Mouse (Mus musculus) gastrocnemius, adult 8-10 months (tissue): ENCODE results near the gene Elane. TPM values are rescaled to one million over a fixed set of nuclear protein-coding genes. Genes with fewer than 3 reads are reported as not detected.
A peak's percentile ranks its signal among the peaks of the same experiment; 100 is the strongest.

ENCODE experiments used
- DNase-seq, 2 experiments: peaks; one replicate each; pipeline ENCODE4 v3.0.0; 2022; ENCODE audit warnings: low spot score in 2 of 2
- total RNA-seq, 4 experiments: library from RNA; stranded (reverse); gene quantifications; 2 replicates each; pipeline ENCODE4 v1.2.4; 2022

The Elane gene
- total RNA-seq, 4 experiments from 2014 or later = not detected

DNA sequence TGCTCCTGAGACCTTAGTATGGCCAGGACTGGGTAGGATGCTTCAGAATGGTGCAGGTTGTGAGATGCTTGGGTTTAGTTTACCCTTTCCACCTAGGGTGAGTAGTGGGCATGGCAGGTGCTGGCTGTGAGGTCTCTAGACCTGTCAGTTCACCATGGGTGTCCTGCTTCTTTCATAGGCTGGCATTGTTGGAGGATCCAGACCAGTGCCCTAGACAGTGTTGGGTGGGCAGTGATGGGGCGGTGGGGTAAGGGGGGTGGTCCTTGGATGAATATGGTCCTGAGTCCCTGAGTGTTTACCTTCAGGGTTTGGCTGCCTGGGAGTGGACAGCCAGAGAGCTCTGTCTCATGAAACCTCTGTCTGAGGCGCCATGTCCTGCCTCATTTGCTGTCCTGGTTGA lies 28.2 kb upstream of the Elane start:
- no peak for DNase-seq

DNA sequence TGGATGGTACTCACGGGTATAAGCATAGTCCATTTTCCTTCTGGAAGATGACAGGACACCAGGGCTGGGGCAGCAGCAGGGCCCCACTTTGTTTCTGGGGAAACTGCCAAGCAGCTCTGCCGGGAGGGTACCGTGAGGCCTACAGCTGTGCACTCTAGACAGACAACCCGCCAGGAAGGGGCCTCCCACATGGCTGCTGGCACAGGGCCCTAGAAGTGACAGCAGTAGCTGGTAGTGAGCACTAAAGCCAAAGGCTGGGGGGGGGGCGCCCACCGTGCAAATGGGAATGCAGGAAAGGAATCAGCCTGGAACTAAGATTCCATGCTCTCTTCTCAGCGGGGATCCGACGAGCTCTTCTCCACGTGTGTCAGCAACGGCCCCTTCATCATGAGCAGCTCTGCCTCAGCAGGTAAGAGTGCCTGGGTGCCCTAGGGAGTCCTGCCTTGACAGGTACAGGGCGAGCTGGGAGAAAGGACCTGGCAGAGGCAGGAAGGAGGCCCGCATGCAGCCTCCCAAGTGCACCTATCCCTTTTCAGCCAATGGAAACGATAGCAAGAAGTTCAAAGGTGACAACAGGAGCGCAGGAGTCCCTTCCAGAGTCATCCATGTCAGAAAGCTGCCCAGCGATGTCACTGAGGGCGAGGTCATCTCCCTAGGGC lies 27.5 kb upstream of the Elane start:
- no peak for DNase-seq

DNA sequence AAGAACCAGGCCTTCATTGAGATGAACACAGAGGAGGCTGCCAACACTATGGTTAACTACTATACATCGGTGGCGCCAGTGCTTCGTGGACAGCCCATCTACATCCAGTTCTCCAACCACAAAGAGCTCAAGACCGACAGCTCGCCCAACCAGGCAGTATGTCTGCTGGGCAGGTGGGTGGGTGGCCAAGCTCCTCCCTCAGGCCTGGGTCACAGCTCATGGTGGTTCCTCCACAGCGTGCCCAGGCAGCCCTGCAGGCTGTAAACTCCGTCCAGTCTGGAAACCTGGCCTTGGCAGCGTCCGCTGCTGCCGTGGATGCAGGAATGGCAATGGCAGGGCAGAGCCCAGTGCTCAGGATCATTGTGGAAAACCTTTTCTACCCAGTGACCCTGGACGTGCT lies 26.9 kb upstream of the Elane start:
- DNase-seq = no peak

DNA sequence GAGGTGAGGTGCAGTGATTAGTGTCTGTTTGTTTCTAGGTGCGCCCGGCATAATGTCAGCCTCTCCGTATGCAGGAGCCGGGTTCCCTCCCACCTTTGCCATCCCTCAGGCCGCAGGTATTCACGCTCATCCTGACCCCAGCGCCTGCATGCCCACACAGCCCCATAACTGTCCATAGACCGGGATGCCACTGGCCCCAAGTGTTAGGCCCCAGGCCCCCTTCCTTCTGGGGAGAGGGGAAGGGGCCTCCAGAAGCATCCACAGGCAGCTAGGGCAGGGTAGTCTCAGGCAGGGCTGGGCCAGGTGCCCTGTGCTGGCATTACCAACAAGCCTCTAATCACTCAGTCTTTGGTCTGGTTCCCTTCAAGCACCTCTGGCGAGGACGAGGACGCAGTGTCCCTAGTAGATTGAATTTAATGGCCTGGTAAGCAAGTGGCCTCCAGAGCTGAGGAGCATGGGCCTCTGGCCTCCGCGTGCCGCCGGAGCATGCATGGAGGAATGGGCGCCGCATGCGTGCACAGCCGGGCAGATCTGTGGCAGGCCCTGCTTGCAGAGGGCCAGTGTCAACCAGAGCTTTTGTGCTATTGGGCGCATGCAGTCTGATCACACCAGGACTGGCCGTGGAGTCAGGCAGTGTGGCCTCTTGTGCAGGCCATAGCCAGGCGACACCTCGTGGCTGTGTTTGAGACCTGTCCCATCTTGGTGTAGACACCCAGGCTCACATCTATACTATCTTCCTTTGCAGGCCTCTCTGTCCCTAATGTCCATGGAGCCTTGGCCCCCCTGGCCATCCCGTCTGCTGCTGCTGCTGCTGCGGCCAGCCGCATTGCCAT lies 25.8 kb upstream of the Elane start:
- no peak for DNase-seq

DNA sequence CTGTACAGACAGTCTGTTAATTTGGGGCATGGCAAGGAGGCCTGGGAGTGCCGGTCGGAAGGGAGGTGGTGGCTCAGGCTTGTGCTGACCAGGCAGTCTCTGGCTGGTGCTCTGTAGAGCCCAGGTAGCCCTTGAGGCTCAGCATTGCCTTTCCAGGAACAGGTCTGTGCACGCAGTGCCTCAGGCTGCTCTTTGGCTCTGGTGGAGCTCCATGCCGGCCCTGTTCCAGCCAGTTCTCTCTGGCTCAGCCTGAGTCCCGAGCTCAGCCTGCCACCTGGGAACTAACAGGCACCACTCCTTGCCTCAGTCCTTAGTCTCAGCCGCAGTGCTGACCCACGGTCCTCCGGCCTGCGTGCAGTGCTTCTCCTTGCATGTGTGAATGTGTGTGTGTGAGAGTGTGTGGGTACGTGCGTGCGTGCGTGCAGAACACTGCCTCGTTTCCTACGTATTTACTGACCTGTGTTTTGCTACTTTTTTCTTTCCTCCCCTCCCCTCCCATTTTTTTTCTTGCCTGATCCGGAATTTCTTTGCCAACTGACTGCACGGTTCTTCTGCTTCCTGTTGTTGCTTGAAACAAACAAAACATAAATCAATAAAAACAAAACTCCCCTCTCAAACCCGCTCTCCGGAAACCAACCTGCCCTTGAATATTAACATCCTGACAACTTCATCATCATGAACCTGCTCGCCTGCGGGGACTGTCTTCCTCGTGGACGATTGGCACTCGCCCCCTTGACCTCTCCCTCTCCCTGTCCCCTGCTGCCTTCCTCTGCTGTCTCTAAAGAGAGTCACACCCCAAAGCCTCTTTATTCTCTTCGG lies 24.6 kb upstream of the Elane start:
- no peak for DNase-seq

DNA sequence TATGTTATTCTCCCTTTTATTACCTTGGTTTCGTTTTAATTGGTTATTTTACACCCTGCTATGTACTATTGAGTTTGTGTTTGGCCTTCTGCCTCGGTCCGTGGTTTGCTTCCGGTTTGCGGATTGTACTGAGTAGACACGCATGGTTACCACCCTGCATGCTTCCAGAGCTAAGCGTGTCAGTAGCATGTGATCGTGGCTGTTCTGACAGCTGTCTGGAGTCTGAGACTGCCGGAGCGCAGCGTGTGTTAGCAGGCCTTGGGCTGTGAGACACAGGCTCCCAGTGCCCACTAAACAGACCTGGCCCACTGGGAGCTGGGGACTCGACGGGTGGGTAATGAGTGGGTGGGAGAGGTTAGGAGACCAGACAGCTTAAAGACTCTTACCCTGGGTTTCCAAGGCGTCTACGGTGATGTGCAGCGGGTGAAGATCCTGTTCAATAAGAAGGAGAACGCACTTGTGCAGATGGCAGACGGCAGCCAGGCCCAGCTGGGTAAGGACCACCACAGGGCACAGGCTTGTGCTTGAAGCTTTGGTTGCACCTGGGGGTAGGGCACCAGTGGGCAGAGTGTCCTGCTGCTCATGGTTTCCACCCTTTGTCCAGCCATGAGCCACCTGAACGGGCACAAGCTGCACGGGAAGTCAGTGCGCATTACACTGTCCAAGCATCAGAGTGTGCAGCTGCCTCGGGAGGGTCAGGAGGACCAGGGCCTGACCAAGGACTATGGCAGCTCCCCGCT lies 23.8 kb upstream of the Elane start:
- DNase-seq = no peak

DNA sequence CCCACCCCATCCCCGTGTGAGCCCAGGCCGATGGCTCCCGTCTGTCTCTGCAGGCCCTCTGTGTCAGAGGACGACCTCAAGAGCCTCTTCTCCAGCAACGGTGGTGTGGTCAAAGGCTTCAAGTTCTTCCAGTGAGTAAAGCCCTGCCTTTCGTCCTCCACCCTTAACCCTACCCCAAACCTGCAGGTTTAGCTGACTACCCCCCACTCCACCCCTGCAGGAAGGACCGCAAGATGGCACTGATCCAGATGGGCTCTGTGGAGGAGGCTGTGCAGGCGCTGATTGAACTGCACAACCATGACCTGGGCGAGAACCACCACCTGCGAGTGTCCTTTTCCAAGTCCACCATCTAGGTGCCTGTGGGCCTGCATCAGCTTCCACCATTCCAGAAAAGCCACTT lies 23.1 kb upstream of the Elane start:
- DNase-seq = no peak

DNA sequence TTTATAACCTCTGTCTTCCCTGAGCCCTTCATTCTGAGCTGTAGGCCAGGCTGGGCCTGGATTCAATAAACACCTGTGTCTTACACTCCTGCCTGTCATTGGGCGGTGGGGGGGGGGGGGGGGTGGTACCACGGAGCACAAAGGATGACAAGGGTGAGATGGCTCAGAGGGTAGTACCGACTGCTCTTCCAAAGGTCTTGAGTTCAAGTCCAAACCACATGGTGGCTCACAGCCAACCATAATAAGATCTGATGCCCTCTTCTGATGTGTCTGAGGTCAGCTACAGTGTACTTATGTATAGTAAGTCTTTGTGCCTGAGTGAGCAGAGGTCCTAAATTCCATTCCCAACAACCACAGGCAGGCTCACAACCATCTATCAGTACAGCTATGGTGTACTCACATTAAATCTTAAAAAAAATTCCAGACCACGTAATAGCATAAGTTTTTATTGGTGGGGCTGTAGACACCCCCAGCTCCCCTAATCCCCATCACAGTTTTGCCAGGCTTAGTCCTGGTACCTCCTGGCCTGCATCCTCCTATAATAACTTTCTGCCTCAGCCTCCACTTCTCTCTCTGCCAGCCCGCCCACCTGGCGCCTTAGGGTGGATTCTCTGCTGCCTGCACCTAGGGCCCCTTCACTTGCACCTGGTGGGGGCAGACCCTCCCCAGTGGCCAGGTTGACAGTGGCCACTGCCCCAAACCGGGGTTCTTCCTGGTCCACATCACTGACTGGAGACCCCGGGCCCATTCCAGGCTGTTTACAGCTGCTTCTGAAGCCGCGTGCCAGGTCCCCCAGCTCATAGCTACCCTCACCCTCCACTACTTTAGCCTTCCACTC lies 21.5 kb upstream of the Elane start:
- DNase-seq = no peak

DNA sequence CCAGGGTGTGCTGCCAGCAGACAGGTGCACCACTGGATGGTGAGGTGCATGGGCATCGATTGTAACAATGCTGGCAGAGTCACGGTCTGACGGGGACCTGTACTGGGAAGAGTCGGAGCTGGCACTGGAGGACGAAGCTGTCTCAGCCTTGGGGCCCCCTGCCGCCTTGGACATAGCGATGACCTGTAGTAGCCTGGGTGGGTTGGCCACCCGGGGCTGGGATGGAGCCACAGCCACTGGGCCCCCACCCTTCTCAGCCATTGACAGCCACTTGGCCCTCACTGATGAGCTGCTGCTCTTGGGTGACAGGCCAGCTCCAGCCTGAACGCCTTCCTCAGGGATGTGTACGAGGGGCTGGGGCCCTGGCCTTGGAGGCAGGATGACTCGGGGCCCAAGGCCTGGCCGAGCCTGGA lies 20.9 kb upstream of the Elane start:
- no peak for DNase-seq

DNA sequence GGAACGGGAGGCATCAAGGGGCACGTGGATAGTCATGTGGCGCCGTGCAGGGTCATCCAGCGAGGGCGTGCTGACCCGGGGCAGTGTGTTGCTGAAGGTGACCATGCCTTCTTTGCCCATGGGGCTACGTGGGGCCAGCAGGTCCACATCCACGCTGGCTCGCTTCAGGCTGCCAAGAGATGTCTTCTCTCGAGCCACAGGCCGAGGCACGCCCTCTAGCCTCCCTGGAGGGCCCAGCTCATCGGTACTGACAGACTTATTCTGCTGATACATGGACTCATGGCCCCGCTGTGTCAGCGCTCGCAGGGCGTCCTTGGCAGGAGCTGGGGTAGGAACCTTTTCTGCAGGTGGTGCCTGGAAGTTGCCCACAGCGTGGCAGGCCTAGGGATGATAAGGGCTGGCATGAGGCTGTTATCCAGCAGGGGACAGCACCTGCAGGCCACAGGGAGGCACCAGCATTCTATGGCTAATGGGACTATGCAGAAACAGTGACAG lies 20.2 kb upstream of the Elane start:
- DNase-seq = no peak

DNA sequence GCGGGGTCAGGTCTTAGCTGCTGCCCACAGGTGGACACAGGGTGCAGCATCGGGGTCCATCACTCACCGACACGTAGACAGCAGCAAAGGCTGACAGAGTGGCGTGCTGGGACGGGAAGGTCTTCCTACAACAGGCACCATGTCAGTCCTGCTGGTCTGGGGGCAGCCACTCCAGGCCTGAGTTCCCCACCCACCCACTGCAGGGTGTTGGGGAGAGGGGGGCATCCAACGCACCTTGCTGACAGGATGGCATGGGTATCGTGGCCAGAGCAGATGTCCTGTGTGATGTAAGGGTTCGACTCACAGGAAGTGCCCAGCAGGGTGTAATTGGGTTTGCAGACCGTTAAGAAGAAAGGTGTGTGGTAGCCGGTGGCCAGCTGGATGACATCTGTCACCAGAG lies 19.4 kb upstream of the Elane start:
- DNase-seq = no peak

DNA sequence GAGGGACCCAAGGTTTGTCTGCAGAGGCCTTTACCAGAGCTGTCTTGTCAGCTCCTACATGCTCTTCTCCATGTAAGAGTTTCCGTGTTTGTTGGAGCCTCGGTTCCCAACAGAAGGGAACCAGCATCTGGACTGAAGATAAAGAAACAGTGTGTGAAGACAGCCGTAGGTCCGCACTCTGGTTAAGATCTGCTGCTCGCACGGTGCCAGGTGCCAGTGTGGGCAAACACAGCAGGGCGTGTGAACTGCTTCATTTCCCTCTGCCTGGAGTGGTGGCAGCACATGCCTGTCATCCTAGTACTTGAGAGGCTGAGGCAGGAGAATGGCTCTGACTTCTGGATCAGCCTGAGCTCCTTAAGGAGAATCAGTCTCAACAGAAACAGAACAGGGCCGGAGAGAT lies 14.2 kb upstream of the Elane start:
- DNase-seq = no peak

DNA sequence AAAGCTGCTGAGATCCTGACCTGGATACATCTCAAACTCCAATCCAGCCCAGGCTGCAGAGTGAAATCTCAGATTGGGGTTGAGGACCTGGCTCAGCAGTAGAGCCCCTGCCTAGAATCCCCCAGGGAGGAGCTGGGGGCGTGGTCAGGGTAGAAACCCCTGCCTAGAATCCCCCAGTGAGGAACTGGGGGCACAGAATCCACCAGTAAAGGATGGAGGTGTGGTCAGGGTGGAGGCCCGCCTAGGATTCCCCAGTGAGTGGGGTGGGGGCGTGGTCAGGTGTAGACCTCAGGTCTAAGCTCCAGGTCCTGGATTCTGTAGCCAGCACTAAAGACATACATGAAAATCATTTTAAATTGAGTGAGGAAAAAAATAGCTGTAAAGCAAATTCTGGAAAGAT lies 13.2 kb upstream of the Elane start:
- DNase-seq = no peak

DNA sequence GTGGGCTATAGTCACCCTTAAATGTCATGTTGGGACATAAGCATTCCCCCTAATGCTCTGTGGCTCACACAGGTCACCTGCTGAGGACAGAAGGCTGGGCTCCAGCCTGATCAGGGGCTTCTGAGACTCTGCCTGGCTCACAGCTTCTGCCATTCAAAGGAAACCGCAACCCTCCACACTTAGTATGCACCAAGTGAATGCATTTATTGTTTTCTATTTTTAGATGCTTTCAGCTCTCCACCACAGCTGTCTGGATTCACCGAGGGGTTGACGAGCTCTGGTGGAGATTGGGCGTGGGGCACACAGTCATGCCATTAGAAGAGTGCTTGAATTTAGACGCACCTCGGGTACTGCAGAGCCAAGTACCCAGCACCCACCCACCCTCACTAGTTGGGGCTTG lies 12.7 kb upstream of the Elane start:
- no peak for DNase-seq

DNA sequence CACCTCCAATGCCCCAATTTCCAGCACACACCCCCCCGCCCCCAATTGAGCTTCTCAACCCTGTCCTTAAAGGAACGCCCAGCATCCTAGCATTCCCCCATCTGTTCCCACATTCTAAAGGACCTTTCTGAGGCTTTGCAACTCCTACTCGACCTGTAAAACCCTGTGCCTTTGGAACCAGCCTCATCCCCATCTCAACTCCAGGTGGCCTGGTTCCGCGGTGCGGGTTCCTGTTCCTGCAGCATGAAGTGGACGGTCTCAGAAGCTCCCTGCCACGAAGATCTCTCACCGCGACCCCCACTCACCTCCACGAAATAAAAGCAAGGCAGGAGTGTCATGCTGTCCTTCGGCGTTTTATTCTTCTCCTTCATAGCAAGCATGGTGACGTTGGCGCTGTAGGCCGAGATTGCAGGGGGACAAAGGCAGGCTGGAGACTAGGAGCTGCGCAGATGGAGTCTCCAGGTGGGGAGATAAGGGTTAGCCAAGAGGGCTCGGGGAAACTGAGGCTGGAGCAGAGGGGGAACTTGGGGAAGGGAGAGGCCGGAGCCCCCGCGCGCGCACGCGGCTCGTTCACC lies 12.2 kb upstream of the Elane start:
- DNase-seq = no peak

DNA sequence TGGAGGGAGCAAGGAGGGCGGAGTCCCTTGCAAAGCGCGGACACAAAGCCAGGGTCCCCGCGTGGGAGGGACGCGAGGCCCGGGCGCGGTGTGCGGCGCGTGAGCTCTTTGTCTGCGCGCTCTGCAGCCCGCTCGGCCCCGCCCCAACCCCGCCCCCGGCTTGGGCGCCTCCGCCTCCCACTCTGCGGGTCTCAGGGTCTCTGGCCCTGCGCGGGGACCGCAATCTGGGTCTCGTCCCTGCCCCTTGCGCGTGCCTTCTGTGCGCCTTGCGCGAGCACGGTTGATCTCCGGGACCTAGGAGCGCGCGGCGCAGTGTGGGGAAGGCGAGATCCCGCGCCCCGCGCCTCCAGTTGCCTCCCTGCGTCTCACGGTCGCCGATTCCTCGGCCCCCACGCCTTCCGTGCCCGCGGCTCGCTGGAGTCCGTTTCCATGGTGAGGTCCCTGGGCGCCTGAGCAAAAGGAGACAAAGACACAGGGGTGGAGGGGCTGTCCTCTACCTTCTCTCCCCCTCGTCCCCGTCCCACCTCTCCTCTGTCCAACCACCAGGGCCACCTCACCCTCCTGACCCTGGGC lies 11.7 kb upstream of the Elane start, which contains the start of the genes Prtn3 and Plppr3:
Gene Prtn3, plus strand, starts transcription at position 187 of the 573 bp plus-strand sequence.
Gene Plppr3, minus strand, starts transcription at position 345 of the 573 bp plus-strand sequence.
- DNase-seq = no peak

DNA sequence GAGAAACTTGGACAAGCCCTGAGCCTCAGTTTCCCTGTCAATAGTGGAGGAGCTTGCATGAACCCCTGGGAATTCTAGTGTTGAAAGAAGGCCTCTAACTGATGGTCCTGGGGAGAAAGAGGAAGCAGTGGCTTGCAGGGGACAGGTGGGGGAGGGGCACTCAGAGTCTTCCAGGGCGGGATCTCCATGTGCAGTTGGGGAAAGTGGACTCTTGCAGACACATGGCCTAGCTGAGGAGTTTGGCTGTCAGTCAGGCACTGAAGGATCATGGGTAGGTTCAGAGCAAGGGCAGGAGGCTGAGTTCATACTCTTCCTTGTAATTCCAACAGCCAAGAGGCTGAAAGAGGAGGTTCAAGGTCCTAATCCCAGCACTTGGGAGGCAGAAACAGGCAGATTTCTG lies 8.9 kb upstream of the Elane start:
- no peak for DNase-seq

DNA sequence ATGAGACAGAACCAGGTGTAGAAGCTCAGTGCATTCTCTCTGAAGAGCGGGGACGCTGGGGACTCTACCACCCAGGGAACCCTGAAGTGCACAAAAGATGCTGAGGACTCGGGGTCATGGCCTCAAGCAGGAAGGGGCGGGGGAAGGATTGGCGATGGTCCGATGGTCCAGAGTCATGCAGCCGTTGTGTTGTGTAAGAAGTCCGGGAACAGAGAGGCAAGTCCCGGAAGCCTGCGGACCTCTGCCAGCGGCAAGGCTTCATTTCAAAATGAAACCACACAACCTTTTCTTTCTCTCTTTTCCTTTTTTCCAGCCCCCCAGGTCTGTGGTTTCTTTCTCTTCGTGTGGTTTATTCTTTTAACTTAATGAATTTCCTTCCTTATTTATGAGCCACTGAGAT lies 8.3 kb upstream of the Elane start:
- peak; percentile 48 to 61 for DNase-seq

DNA sequence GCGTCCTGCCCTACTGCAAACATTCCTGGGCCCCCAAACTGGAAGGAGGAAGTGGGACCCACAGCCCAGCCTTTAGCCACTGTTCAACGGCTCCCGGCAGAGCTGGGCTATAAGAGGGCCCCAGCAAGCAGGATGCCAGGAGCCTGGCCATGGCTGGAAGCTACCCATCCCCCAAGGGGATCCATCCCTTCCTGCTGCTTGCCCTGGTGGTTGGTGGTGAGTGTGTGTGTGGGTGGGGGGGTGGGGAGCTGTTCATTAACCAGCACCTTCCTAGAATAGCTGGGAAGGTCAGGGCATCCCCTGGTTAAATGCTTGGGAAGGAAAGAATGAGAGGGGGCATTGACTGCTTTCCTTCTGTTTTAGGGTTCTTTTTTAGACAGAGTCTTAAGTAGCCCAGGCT lies 6.5 kb upstream of the Elane start:
- DNase-seq = no peak

DNA sequence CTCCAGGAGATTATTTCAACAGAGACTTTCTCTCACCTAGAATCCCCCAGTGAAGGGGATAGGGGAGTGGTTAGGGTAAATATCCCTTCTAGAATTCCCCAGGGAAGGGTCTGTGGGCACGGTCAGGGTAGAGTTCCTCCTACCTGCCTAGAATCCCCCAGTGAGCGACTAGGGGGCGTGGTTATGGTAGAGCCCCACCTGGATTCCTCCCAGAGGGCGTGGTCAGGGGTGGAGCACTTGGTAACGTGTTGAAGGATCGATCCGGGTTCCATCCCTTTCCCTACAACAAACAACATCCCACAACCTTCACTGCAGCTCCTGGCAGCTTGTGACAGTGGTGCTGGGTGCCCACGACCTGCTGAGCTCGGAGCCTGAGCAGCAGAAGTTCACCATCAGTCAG lies 5.3 kb upstream of the Elane start:
- no peak for DNase-seq
